Mouse (Mus musculus) limb, embryonic 14.5 days (tissue): ENCODE results near the gene Sh3d19. TPM values are rescaled to one million over a fixed set of nuclear protein-coding genes. Genes with fewer than 3 reads are reported as not detected.

Experiments
- ATAC-seq: fragments of 200-750 bp; cut with Nextera tagmentation; 2 replicates; pipeline ENCODE4 v1.8.0; 2017; ENCODE audit warnings: low read depth, moderate number of reproducible peaks, moderate TSS enrichment; ENCODE audit not compliant: low FRiP score
- DNase-seq: peaks from one replicate; pipeline ENCODE4 v3.0.0-alpha.2; 2015; ENCODE audit warnings: low spot score
- H3K27ac ChIP-seq: fragments of 300-500 bp; sonication (generic); replicated peaks from 2 replicates; pipeline ENCODE4 v1.5.1; 2014; ENCODE audit warnings: low read depth, mild to moderate bottlenecking, low read length, moderate library complexity, mixed read lengths
- H3K27me3 ChIP-seq: fragments of 300-500 bp; sonication (generic); 2 replicates; pipeline ENCODE4 v1.6.1; 2014; ENCODE audit warnings: low read length, mixed read lengths; ENCODE audit not compliant: control insufficient read depth, insufficient read depth
- H3K36me3 ChIP-seq: fragments of 300-500 bp; sonication (generic); 2 replicates; pipeline ENCODE4 v1.6.1; 2014; ENCODE audit warnings: mild to moderate bottlenecking, low read length, moderate library complexity, mixed read lengths; ENCODE audit not compliant: control insufficient read depth, insufficient read depth
- H3K4me1 ChIP-seq: fragments of 300-500 bp; sonication (generic); 2 replicates; pipeline ENCODE4 v1.6.1; 2014; ENCODE audit warnings: antibody characterized with exemption, low read length, mixed read lengths; ENCODE audit not compliant: control insufficient read depth, insufficient read depth
- H3K4me2 ChIP-seq: fragments of 300-500 bp; sonication (generic); replicated peaks from 2 replicates; pipeline ENCODE4 v1.6.1; 2014; ENCODE audit warnings: low read depth, mild to moderate bottlenecking, low read length, moderate library complexity; ENCODE audit not compliant: severe bottlenecking
- H3K4me3 ChIP-seq: fragments of 300-500 bp; sonication (generic); replicated peaks from 2 replicates; pipeline ENCODE4 v1.5.1; 2014; ENCODE audit warnings: low read length
- H3K9ac ChIP-seq: fragments of 300-500 bp; sonication (generic); 2 replicates; pipeline ENCODE4 v1.6.1; 2014; ENCODE audit warnings: mild to moderate bottlenecking, low read depth, low read length, moderate library complexity; ENCODE audit not compliant: severe bottlenecking
- H3K9me3 ChIP-seq: fragments of 300-500 bp; sonication (generic); 2 replicates; pipeline ENCODE4 v1.6.1; 2016; ENCODE audit warnings: low read length; ENCODE audit not compliant: control insufficient read depth
- POLR2A ChIP-seq: fragments of 200-500 bp; IDR thresholded peaks from 2 replicates; pipeline ENCODE4 v1.8.0; 2012; ENCODE audit warnings: inconsistent platforms, mild to moderate bottlenecking, moderate library complexity, borderline replicate concordance; ENCODE audit not compliant: insufficient read depth, insufficient read length; ENCODE audit errors: extremely low read depth
- WGBS: fragments of 180-500 bp; shearing (Covaris S2); extraction: QIAGEN DNeasy Blood & Tissue Kit; methylation state at CpG from one replicate; pipeline ENCODE4 v1.1.7; 2014; 5-methylcytosine and 5-hydroxymethylcytosine counted together
- polyA plus RNA-seq, 2 experiments: library from polyadenylated mRNA; depleted of rRNA in 1 of 2; stranded (reverse) in 1 of 2; unstranded in 1 of 2; fragments of >200 nt; fragmentation: Nextera tagmentation in 1 of 2; extraction: Ambion mirVana in 1 of 2; gene quantifications; 2 replicates each; pipeline versions ENCODE4 v1.2.1 to v1.2.3; 2012 to 2014

The Sh3d19 gene
- polyA plus RNA-seq, 2 experiments, result 29.2 to 33.8 TPM

- Histone ChIP-seq H3K36me3 (peaks cover 16% of the 10 kb centered on the region), H3K27ac (no peak overlapping the region), H3K9ac (no peak overlapping the region), H3K27me3 (no peaks in the 10 kb centered on the region), H3K4me3 (no peak overlapping the region), H3K4me2 (no peak overlapping the region), H3K9me3 (0 out of 2 replicates have a peak, but pooled peaks cover 4% of the 10 kb centered on the region), H3K4me1 (no peaks in the 10 kb centered on the region)
- no peak for TF ChIP-seq POLR2A
- DNase-seq (no peak), ATAC-seq (no peak)
- 89% methylated on average over 4 of the region's 4 CpGs for WGBS
These were observed 146.0 kb downstream of the Sh3d19 start for GRCm38 (mm10) chr3:86116951-86117350.

DNA sequence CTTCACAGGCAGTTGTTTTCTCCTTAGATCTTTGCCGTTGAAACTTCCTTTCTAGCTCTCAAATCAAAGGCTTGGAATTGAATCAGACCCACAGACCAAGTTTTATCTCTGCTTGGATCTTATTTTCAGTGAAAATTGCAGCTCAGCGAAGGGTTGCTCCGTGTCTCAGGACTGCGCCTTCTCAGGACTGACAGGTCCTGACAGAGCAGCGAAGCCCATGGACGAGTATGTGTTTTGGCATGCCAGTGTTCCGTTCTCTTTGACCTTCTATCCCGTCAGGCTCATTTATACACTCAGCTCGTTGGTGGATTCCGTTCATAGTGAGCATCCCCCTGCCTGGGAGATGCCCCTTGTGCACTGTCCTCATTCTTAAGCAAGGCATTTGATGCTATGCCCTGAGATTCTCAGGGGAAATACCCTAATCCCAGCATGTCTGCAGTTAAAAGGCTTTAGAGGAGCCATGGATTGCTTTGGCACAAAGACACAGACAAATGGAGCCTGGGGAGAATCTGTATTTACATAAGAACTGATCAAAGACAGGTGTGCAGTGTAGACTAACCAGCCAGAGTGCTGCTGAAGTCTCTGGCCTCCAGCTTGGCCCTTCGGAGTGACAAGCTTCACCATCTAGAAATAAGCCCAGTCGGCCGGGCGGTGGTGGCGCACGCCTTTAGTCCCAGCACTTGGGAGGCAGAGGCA, 148.5 kb downstream of the Sh3d19 start:
- no peak overlapping the region for H3K4me2 ChIP-seq
- DNase-seq, result no peak
- no peak for TF ChIP-seq POLR2A
- H3K9ac ChIP-seq, result no peak overlapping the region; the same call in 1 of the 2 replicates
- 58% methylated on average over 16 of the region's 16 CpGs for WGBS
- no peak overlapping the region for H3K27ac ChIP-seq
- no peaks in the 10 kb centered on the region for H3K27me3 ChIP-seq
- no peaks in the 10 kb centered on the region for H3K4me1 ChIP-seq
- peaks cover 19% of the 10 kb centered on the region for H3K36me3 ChIP-seq
- H3K9me3 ChIP-seq, result 0 out of 2 replicates have a peak, but pooled peaks cover 4% of the 10 kb centered on the region
- no peak overlapping the region for H3K4me3 ChIP-seq
- ATAC-seq, result no peak

DNA sequence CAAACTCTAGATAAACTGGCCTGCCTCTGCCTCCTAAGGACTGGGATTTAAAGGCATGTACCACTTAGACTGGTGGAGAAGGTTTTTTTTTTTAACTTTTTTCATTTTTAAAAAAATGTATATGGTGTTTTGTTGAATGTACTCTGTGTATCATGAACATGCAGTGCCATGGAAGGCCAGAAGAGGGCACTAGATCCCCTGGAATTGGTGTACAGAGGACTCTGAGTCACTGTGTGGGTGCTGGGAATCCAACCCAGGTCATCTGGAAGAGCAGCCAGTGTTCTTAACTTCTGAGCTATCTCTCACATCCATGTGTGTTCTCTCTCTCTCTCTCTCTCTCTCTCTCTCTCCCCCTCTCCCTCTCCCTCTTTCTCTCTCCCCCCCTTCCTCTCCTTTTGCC, 151.2 kb downstream of the Sh3d19 start:
- Histone ChIP-seq H3K4me2 (no peak overlapping the region), H3K9me3 (no peaks in the 10 kb centered on the region), H3K27ac (no peak overlapping the region), H3K4me1 (no peaks in the 10 kb centered on the region), H3K9ac (no peak overlapping the region), H3K36me3 (peaks cover 12% of the 10 kb centered on the region), H3K27me3 (no peaks in the 10 kb centered on the region), H3K4me3 (no peak overlapping the region)
- no peak for TF ChIP-seq POLR2A
- DNase-seq, result no peak
- no peak for ATAC-seq

- H3K4me3 ChIP-seq, result no peak overlapping the region
- no peak overlapping the region for H3K9ac ChIP-seq
- H3K4me2 ChIP-seq, result no peak overlapping the region
- no peaks in the 10 kb centered on the region for H3K4me1 ChIP-seq
- DNase-seq, result no peak
- no peaks in the 10 kb centered on the region for H3K27me3 ChIP-seq
- 90% methylated on average over 8 of the region's 8 CpGs for WGBS
- peaks cover 12% of the 10 kb centered on the region for H3K36me3 ChIP-seq
- H3K9me3 ChIP-seq, result no peaks in the 10 kb centered on the region
- H3K27ac ChIP-seq, result no peak overlapping the region
- ATAC-seq, result no peak
- no peak for TF ChIP-seq POLR2A
These were observed 152.4 kb downstream of the Sh3d19 start for GRCm38 (mm10) chr3:86123251-86123746.

GRCm38 (mm10) chr3:86129757-86130156, 158.8 kb downstream of the Sh3d19 start:
- no peak for TF ChIP-seq POLR2A
- Histone ChIP-seq H3K36me3 (no peaks in the 10 kb centered on the region), H3K9ac (no peak overlapping the region), H3K27me3 (no peaks in the 10 kb centered on the region), H3K9me3 (no peaks in the 10 kb centered on the region), H3K27ac (no peak overlapping the region), H3K4me1 (no peaks in the 10 kb centered on the region), H3K4me2 (no peak overlapping the region), H3K4me3 (no peak overlapping the region)
- ATAC-seq (peak; percentile 54; the same call in 1 of the 2 replicates), DNase-seq (peak; percentile 69)
- 11% methylated on average over 6 of the region's 6 CpGs for WGBS
